Mouse (Mus musculus) thymus, adult 18-20 months (tissue): Measurements from ENCODE around the gene Zfp518a.

ENCODE experiments used
- DNase-seq, 2 experiments: peaks; one replicate each; pipeline ENCODE4 v3.0.0; 2022; ENCODE audit warnings: mixed read lengths in 2 of 2

Gene Zfp518a

DNA sequence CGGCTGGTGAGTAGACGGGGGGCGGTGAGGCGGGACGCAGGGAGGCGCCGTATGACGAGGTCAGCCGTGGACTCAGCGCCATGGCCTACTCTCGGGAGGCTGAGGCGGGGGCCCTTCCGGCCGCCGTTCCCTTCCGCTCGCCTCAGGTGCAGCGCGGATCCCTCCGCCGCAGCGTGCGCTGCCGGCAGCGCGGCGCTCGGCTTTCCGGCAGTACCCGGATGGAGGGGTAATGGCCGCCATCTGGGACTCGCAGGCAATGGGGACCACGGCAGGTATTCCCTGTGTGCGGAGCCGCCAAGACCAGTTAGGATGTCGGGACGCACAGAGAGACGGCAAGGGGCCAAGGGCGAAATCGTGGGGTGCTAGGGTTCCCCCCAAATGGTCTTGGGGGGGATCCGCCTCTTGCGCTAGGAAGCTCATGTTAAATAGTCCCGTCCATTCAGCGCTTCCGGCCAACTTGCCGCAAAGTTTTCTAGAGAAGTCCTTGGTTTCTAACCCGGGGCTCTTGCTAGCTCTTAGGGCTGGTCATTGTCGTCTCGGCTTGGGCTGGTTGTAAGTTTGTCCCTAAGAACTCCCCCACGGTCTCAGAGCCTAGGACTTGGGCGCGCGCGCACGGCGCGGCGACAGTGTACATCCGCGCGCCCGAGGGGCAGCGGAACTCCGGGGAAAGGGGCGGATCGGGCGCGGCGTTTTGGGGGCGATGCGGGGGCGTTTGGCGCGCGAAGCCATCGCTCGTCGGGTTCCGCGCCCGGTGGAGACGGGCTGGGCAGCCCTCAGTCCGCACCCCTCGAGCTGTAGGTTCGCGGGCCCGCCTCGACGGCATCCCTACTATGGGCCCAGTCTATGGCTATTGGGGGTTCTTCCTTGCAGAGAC is at the start of gene Zfp518a:
Gene Zfp518a (plus strand): TSS at position 187 of the 874 bp plus-strand sequence.
- peak; percentile 67 to 74 for DNase-seq

DNA sequence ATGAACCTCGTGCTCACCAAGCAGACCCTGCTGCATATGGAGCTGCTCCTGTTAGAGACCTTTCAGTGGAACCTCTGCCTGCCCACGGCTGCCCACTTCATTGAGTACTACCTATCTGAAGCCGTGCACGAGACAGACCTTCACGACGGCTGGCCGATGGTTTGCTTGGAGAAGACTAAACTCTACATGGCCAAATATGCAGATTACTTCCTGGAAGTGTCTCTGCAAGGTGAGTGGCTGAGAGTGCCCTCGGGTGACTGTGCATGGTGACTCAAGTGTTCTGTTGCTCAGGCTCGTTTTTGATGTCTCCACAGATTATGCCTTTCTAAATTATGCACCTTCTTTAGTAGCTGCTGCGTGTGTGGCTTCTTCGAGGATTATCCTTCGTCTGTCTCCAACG is 49.8 kb upstream of the Zfp518a start:
- DNase-seq: no peak

DNA sequence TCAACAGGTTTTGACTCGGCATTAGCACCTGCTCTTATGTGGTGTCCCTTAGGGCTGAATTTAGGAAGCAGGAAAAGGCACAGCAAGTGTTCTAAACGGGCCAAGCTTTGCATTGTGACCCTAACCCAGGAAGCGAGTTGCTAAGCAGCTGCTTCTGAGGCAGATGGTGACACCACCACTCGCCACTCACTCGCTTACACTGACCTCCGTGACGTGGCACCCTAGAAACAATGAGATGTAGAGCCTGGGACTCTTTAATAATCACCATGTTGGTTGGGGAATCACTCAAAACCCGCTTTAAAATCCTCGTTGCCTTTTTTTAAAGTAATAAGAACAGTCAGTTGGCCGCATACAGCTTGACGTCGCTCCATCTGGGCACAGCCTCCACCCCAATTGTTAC is 45.1 kb upstream of the Zfp518a start:
- no peak for DNase-seq

DNA sequence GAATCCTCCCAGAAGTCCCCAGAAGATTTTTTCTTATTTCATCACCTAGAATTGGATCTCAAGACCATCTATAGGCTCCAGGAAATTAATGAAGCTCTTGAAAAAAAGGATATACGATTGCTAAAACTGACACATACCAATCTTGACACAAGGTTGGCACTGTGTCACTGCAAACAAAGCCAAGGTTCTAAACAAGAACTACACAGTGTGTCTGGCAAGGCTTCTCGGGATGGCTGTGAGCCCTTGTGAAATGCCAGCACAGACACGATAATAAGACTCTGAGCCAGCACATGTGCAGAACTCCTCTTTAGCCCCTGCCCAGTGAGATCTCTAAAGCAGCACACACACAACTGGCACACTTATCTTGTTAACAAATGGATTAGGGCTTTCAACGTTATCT is 35.0 kb upstream of the Zfp518a start:
- DNase-seq: no peak

DNA sequence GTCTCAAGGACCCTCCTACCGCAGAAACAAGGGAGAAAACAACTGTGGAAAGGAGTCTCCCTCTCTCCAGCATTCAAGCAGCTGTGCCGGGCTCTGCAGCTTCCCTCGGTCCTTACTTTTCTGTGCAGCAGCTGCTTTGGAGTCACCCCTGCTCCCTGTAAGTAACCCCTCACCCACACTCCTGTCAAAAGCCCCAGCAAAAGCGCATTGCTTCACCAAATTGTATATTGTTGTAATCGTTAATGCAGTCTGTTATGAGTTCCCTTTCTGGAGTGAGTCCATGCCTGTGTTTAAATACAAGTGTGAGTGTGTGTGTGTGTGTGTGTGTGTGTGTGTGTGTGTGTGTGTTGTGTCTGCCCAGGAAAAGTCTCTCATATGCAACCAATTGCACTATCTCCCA is 26.2 kb upstream of the Zfp518a start:
- no peak for DNase-seq

DNA sequence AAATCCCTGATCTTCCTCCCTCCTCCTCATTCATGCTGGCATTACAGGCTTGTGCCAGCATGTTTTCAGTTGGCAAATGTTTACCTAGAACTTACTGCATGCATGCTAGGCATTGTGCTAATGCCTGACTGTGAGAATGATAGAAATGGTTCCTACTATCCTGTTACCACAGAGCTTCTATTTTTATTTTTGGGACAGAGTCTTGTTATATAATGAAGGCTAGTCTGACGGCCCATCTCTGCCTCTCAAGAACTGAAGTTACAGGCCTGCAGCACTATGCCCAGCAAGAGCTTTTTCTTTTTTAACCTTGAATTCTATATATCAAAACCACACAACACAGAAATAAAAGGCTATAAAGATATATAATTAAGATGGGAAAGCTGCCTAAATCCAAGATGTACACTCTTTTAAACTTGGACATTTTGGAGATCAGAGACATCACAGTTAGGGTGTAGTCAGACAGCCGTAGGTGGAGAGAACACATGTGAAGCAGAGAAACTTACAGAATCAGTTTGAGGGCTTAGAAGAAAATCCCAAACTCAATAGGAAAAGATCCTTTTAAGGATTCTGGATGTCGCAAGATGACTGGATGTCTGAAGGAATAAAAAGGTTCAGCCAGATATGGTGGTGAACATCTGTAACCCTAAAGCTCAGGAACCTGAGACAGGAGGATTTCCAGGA is 24.9 kb upstream of the Zfp518a start:
- DNase-seq: no peak

DNA sequence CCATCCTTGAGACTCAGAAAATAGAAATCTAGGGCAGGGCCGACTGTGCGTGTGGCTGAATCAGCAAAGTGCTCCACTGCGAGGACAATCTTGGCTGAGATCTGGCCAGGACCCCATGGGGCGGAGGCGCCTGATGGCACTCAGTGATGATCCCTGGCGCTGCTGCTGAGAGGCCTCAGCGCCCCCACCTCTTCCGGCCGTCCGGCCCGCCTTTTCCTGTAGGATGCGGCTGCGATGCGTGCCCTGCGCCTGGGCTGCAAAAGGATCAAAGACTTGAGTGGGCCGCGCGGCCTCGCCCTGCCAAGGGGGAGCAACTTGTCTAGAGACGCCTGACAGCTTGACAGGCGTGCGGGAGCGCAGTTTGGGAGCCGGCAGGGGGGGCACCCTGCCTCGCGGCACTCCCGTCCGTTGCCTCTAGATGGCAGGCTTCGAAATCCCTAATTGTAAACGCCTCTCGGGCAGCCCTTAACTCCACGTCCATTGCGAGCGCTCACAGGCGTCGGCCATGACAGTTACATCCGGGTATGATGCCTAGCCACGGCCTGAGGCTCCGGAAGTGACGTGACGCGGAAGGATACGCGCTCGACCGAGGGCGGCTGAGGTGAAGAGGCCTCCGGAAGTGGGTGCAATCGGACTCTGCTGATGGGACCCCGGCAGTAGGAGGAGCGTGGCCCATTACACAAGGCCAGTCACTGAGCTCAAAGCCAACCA is 21.4 kb upstream of the Zfp518a start:
- peak; percentile 57 to 66 for DNase-seq

DNA sequence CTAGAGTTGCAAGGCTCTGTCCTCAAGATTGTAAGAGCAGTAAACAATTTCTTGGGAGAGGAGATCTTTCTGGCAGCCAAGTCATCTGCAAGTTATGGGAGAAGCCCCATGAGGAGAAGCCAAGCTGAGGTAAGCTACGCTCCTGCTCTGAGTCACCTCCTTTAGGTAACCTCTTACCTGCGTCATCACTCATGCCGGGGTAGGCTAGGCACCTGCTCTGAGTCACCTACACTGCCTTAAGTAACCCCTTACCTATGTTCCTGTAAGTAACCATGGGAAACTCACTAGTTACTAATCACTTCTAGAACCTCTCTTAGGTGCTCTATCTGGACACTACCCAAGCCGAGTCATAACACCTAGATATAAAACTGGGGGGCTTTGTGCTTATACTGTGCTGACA is 12.8 kb upstream of the Zfp518a start:
- no peak for DNase-seq

DNA sequence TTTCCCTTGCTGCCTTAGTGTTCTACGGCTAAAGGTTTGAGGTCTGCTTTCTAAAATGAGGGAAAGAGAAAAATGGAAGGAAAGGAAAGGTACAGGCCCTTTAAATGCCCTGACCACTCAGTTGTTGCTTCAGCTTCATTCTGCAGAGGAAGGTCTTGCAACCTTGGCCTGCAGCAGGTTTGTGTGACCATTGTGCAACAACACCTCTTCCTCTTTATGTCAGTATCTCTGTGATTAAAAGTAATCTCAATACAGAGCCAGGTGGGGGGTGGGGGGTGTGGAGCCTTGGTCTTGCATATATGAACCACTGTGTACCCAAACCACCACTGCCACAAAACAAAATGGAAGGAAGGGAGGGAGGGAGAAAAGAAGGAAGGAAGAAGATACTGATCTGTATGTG is 5.6 kb upstream of the Zfp518a start:
- no peak for DNase-seq

DNA sequence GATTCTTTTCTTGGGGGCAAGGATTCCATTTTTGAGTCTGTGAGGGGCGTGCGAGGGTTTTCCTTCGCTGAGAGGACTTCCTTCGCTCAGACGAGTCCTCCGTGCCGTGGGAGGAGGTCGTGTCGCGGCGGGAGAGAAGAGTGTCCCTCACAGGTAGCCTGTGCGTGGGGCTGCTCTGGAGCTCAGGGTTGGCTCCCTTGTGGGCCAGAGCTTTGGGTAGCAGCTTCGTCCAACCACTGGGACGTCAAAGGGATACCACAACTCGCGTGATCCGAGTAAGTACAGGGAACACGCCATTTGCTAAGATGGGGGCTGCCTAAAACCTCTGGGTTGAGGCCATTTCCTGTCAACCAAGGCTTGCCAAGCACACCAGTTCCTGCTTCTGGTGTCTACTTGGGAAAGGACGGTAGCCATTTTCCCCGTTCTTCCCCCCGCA is 416 bp upstream of the Zfp518a start:
- no peak for DNase-seq

DNA sequence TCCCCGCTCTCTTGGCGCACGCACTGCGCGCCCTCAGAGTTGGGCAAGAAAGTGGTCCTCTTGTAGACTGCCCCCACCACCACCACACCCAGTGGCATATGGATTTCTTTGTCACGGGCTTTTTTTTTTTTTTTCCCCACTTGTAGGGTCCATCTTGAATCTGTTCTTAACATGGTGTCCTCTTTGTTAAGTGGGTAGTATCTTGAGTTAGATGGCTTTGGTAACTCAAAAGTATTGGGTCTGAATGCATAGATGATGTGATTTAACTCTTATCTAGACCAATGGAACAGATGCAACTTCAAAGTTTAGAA is 843 bp downstream of the Zfp518a start:
- no peak for DNase-seq

DNA sequence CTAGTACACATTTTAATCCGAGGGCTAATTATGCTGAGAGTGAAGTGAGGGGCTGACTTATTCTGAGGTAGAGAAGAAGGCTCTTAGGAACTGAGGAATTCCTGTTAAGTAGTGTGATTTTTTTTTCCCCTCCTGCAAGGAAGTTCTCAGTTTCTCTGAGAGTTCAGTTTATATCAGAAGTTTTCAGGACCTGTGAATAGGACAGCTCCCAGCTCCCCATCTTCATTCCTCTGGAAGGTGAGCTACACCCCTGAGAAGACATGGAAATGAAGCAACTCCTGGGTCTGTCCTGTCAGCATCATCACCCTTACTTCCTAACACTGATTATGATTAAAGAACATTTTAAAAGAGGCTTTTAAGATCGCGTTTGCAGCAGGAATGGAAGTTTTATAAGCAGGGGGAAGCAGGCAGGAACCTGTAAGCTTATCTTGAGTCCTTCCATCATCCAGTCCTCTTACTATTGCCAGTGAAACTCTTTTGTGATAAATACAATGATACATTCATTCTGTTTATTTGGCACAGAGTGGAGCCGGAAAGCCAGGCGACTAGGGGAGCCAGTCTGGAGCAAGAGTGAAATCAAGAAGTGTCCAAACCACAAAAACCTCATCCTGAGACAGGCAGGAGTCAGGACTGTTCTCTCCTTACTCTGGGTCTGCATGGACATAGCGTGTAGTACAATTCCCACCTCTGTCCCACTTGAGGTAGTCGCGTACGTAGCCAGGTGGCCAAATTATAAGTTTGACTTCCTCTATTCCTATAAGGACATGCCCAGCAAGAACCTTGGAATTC is 37.3 kb downstream of the Zfp518a start:
- no peak for DNase-seq

DNA sequence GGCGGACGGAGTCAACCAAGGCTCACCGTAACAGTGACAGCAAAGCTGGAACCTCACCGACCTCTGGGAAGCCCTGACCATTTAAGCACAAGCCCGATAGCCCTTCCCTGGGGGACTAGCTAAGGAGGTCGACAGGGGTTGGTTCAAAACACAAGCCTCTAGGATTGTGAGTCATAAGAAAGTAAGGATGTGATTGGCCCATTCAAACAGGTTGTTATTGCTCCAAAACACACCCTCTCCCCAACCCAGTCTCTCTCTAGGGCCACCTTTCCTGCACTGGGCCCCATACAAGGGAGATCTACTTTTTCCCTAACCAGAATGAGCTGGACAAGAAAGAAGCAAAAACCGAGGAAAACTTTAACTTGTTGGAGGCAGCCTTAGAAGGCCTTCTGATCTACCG is 40.9 kb downstream of the Zfp518a start:
- DNase-seq: no peak

DNA sequence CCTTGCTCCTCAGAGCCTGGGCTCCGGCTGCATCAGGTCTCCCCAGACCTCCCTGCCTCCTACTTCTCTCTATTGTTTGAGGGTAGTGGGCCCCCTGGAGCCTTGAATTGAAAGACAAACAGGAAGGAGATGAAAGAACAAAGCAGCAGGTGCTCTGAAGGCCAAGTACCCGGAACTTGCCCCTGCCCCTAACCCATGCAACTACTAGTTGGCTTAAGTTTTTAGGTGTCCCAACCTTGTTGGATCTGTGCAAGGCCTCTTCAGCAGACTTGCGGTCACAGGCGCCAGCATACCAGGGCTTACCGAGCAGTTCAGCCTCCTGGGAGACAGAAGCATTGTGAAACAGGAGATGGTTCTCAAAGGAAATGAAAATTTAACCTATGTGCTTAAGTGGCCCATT is 41.5 kb downstream of the Zfp518a start:
- DNase-seq: peak; percentile 16 to 54

DNA sequence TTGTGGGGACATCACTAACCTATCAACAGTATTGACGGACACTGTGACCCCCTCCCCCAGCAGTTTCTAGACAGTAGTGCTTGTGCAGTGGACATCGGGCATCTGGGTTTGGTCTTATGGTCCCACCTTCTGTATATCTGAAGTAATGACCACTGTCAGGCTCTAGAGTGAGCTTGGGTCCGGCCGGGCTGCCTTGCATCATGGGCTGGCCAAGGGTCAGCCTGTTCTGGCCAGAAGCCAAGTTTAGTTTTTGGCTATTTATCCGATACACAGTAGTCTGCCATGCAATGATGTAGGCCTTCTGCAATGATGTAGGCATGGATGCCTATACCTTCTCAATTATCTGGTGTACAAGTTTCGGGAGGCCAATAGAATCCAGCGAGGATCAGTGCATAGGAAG is 49.0 kb downstream of the Zfp518a start:
- no peak for DNase-seq

DNA sequence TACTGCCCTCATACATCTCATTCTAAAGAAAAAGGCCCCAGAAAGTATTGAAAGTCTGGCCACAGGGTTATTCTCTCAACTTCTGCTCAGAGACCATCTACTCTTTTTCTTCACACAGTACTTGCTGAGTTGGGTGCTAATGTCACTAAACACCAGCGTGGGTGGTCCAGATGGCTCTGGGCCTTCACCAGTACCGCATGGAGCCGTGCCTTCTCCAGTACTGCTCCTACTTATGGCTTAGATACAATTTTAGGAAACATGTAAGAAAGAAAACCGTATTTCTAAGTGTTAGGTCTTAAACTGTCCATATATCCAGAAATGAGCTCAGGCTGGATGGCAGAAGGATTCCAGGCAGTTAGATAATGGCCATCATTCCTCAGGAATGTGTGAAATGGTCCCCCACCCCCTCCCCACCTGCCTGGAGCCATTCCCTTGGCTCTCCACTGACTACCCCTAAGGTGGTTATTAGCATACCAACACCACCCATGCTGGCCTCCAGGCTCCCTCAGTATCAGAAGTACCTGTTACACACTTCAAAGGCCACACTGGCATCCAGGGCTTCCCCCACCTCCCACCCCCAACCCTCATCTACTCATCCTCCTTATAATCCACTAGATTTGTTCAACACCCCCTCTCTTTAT is 52.6 kb downstream of the Zfp518a start:
- DNase-seq: no peak

DNA sequence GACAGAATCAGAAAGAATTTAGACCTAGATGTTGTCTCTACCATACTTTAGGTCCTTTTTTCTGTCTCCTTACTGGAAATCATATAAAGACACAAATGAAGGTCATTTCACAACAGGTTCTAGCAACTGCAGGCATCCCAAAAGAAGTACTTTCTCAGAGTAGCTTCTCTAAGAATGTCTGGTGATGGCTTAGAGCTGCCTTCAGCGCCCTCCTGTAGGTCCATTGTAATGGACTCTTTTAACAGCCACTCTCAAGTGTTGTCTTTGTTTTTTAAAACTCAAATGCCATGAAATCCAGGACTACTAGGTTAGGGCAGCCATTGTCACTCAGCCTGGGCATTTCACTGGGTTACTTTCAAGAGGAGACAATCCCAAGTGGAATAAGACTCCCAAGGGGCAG is 64.5 kb downstream of the Zfp518a start:
- DNase-seq: no peak

DNA sequence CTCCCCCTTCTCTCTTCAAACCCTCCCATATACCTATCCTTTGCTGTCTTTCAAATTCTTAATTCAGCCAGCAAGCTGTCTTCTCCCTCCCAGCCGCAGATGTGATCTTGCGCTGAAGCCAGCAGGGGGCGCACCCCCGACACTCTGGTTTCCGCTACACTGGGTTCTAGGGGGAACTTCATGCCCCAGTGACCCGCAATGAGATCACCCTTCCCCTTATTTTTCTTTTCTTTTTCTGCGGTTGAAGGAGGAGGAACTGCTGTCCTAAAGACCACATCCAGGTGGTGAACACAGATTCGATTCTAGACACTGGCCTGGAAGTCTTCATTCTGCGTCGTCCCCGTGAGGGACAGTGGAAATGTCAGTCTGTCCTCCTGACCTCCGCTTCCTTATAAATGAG is 68.5 kb downstream of the Zfp518a start:
- DNase-seq: peak; percentile 42 to 64

DNA sequence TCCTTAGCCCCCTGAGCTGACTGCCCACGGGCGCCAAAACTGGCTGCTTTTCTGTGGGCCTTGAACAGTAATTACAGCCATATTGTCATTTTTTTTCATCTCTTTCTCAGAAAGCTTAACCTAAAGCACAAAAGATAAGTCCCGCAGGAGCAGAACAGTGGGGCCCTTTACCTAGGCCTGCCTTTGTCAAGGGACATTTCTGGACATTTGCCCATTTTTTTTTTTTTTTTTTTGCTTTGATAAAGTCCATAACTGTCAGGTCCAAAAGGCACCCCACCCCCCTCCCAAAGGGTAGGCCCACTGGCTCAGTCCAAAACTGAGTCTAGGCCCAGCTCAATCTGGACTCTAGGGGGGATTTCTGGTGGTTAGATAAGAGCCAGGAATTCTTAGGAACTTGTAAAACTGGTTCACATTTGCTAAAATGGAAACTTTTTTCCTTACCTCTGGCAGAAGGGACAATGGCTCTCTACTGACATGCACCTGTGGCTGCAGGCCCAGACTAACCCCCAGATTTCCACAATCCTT is 69.9 kb downstream of the Zfp518a start:
- no peak for DNase-seq

DNA sequence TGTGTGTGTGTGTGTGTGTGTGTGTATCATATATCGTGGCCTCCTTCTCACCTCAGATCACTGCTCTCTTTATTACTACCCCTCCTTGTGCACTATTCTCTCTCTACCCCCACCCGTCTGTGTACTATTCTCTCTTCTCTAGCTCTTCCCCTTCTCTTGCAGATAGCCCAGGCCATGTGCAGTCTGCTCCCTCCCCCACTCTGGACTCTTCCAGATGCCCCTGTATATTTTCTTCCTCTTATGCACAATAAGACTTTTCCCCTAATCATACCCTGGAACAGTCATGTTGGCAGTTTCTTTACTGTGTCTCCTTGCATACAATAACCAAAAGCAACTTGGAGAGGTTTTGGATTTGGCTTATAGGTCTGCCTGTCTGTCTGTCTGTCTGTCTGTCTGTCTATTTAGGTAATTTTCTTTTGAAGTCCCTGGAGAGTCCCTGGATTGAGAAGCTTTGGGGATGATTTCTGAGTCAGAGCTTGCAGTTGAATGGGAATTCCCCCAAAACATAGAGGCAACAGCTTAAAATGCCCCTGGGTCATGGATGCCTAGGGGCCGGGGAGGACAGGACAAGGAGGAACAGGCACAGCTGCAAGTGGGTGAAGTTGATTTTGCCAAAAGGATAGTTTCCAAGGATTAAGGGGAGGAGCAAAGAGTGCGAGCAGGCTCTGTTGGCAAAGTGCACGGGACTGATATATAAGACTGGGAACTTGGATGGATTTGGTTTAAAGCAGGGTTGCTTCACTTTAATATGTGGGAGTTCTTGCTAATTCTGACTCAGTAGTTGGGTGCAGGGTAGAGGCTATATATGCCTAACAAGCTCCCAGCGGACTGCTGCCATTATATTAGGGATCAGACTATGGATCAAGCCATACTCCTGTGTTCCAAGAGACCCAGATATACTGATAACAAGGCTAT is 70.7 kb downstream of the Zfp518a start:
- DNase-seq: no peak
